Comparison of ENCODE assay signal across 26 mouse cellular contexts in genomic region chr9:26778421-26778820, GRCm38 (mm10). TPM values are rescaled to one million over a fixed set of nuclear protein-coding genes. Genes with fewer than 3 reads are reported as not detected.
"Had no signal": no experiment of that assay in that cellular context is flagged by ENCODE, and none has a peak within 500 bp of the region (broad histone marks: within the 10 kb centered on the region; RNA-seq: fewer than 3 reads in every experiment).

No protein-coding gene starts in this region.

- H3K9ac ChIP-seq: heart, embryonic 13.5 days; heart, embryonic 15.5 days; hindbrain, embryonic 13.5 days; hindbrain, embryonic 15.5 days; limb, embryonic 12.5 days; liver, embryonic 13.5 days; liver, embryonic 15.5 days; liver, postnatal 0 days had no signal

- H3K4me1 ChIP-seq: heart, embryonic 15.5 days; hindbrain, embryonic 13.5 days; hindbrain, embryonic 15.5 days; limb, embryonic 10.5 days; limb, embryonic 12.5 days; liver, embryonic 13.5 days; liver, embryonic 15.5 days had no signal

- H3K9me3 ChIP-seq: heart, embryonic 13.5 days; heart, embryonic 15.5 days; hindbrain, embryonic 13.5 days; hindbrain, embryonic 15.5 days; limb, embryonic 10.5 days; limb, embryonic 12.5 days; liver, embryonic 13.5 days; liver, embryonic 15.5 days had no signal

- ATAC-seq: forebrain, embryonic 16.5 days; hindbrain, postnatal 0 days; intestine, embryonic 16.5 days; liver, postnatal 0 days had no signal

- H3K4me2 ChIP-seq: heart, embryonic 11.5 days; heart, embryonic 13.5 days; heart, embryonic 15.5 days; hindbrain, embryonic 13.5 days; hindbrain, embryonic 15.5 days; limb, embryonic 12.5 days; liver, embryonic 11.5 days; liver, embryonic 13.5 days; liver, embryonic 15.5 days had no signal

- H3K27ac ChIP-seq: heart, adult 2 months; heart, embryonic 13.5 days; heart, embryonic 15.5 days; hindbrain, embryonic 13.5 days; hindbrain, embryonic 15.5 days; hindbrain, postnatal 0 days; limb, embryonic 10.5 days; limb, embryonic 12.5 days; liver, embryonic 13.5 days; liver, embryonic 15.5 days had no signal

- DNase-seq: heart, adult 11 months; heart, adult 2 months; heart, postnatal 14 days; heart, postnatal 36 days; kidney, postnatal 10 days; layer of hippocampus, adult 9-11 months; layer of hippocampus, postnatal 36 days; liver; liver, embryonic 13.5 days; liver, postnatal 0 days had no signal

- H3K27me3 ChIP-seq: heart, embryonic 13.5 days; heart, embryonic 15.5 days; hindbrain, embryonic 13.5 days; hindbrain, embryonic 15.5 days; limb, embryonic 12.5 days; liver, embryonic 13.5 days; liver, embryonic 15.5 days had no signal

- H3K4me3 ChIP-seq: heart, adult 2 months; heart, embryonic 13.5 days; heart, embryonic 15.5 days; hindbrain, embryonic 13.5 days; hindbrain, embryonic 15.5 days; limb, embryonic 10.5 days; limb, embryonic 12.5 days; liver, embryonic 13.5 days; liver, embryonic 15.5 days had no signal

- H3K36me3 ChIP-seq: heart, embryonic 13.5 days; heart, embryonic 15.5 days; hindbrain, embryonic 13.5 days; hindbrain, embryonic 15.5 days; limb, embryonic 10.5 days; limb, embryonic 12.5 days; liver, embryonic 13.5 days; liver, embryonic 15.5 days had no signal

RNA-seq across cellular contexts. Expression of gene Glb1l2, which starts 27.8 kb away (rescaled TPM):
- total RNA-seq: hematopoietic stem cell, adult 5-6 weeks had no signal
- polyA plus RNA-seq: liver, postnatal 0 days had no signal

RNA-seq across cellular contexts. Expression of gene B3gat1, which starts 44.9 kb away (rescaled TPM):
- total RNA-seq: heart, adult 2 months; heart, postnatal 14 days; heart, postnatal 36 days; hematopoietic stem cell, adult 5-6 weeks had no signal
- polyA plus RNA-seq: gonadal fat pad, adult 2 months; heart, adult 2 months; heart, embryonic 15.5 days; heart, postnatal 0 days; large intestine, adult 2 months; liver, embryonic 11.5 days; liver, embryonic 13.5 days; liver, embryonic 15.5 days; liver, postnatal 0 days had no signal
